Mouse (Mus musculus): ENCODE measurements at regions not wholly inside any gene's neighbourhood (a gene's known extent, or its start where the extent isn't known, plus 50 kb on each side); places are given as distances from the start of the nearest gene placed in this dataset.
A peak's percentile ranks its signal among the peaks of the same experiment; 100 is the strongest.

DNA sequence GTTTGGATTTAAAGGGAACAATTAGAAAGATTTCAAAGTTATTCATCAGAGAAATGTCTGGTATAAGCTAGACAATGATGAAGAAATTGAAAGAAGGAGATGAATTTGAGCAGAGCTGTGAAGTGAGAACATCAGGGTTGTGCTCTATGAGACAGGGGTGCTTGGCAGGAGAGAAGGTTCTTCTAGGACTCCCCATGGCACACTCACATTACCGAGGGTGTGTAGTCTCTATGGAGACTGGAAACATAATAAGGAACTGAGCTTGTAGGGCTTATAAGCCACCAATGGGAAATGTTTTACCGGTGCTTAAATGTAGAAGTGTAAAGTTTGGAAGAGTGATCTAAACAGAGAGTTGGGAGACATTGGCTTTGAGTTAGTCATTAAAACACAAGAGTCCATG lies 889.9 kb downstream of the Stim2 start:
- Histone ChIP-seq H3K27me3 (no peaks in the 10 kb centered on the region), H3K4me1 (no peaks in the 10 kb centered on the region; the same call in 1 of the 2 replicates), H3K9ac (replicated peaks) (no peak overlapping the region), H3K4me3 (no peak overlapping the region), H3K4me2 (replicated peaks) (no peak overlapping the region), H3K9me3 (no peaks in the 10 kb centered on the region), H3K27ac (replicated peaks) (no peak overlapping the region), H3K36me3 (no peaks in the 10 kb centered on the region)
- ATAC-seq (ENCODE audit: low FRiP score, low read depth) = no peak
- WGBS = 90% methylated on average over 2 of the region's 2 CpGs

DNA sequence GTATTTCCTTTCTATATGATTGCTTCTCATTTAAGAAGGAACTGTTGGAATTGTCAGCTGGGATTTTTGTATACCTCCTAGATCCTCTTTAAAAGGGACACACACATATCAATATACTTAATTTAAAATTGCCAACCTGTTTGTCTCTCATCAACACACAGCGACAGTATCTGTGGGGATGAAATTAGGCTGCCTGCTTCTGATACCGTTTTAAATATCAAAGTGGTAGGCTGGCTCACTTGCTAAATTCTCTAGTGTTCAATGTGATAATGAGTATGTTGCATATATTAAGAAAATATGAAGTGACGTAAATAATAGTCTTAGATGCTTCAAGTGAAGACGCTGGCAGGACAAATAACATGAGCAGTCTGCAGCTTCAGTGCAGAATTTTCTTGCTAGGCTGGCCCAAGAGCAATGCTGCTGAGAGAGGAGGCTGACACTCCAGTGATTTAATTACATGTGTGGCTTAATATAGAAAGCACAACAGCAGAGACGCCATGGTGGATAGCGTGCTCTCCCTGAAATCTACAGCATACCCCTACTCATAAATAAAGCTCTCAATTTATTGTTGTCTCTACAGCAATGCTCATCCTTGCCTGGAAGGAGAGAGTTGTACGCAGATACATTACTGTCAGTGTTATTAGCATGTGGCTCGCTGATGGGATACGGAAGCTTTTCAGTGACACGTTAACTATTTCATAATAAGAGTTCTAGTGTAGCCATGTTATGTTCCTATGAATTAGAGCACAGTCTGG lies 896.4 kb downstream of the Stim2 start:
- H3K4me1 ChIP-seq = peaks cover 5% of the 10 kb centered on the region; the same call in 1 of the 2 replicates
- H3K9ac ChIP-seq (replicated peaks) = no peak overlapping the region
- H3K4me3 ChIP-seq = no peak overlapping the region
- WGBS = 76% methylated on average over 10 of the region's 10 CpGs
- H3K27ac ChIP-seq (replicated peaks) = 0 out of 2 replicates have a peak overlapping the region, but pooled peaks have one; percentile 10
- H3K9me3 ChIP-seq = no peaks in the 10 kb centered on the region
- peak; percentile 47 for ATAC-seq (ENCODE audit: low FRiP score, low read depth)
- H3K4me2 ChIP-seq (replicated peaks) = no peak overlapping the region
- no peaks in the 10 kb centered on the region for H3K36me3 ChIP-seq
- H3K27me3 ChIP-seq = no peaks in the 10 kb centered on the region
